35 mouse cellular contexts compared by ENCODE assay signal in genomic region chr11:116045173-116045572, GRCm38 (mm10).
"Had no signal": no experiment of that assay in that cellular context is flagged by ENCODE, and none has a peak within 500 bp of the region (broad histone marks: within the 10 kb centered on the region; RNA-seq: fewer than 3 reads in every experiment).

No protein-coding gene starts in this region.

- H3K27me3 ChIP-seq: heart, embryonic 12.5 days; heart, embryonic 13.5 days; heart, embryonic 15.5 days; hindbrain, embryonic 12.5 days; hindbrain, embryonic 13.5 days; hindbrain, embryonic 15.5 days; intestine, embryonic 15.5 days; kidney, embryonic 15.5 days had no signal

- H3K4me3 ChIP-seq: heart, embryonic 10.5 days; heart, embryonic 12.5 days; heart, embryonic 13.5 days; heart, embryonic 15.5 days; hindbrain, embryonic 10.5 days; hindbrain, embryonic 12.5 days; hindbrain, embryonic 13.5 days; hindbrain, embryonic 15.5 days; intestine, embryonic 15.5 days; kidney, embryonic 15.5 days; layer of hippocampus, adult 2 months; left cerebral cortex, adult 2 months had no signal

- H3K4me2 ChIP-seq: heart, embryonic 12.5 days; heart, embryonic 13.5 days; heart, embryonic 15.5 days; hindbrain, embryonic 12.5 days; hindbrain, embryonic 13.5 days; hindbrain, embryonic 14.5 days; hindbrain, embryonic 15.5 days; intestine, embryonic 15.5 days; kidney, embryonic 15.5 days had no signal

- H3K9me3 ChIP-seq: heart, embryonic 13.5 days; heart, embryonic 15.5 days; hindbrain, embryonic 12.5 days; hindbrain, embryonic 13.5 days; hindbrain, embryonic 15.5 days; intestine, embryonic 15.5 days; kidney, embryonic 15.5 days had no signal

- H3K4me1 ChIP-seq: heart, embryonic 12.5 days; hindbrain, embryonic 10.5 days; hindbrain, embryonic 12.5 days; hindbrain, embryonic 13.5 days; hindbrain, embryonic 15.5 days; intestine, embryonic 15.5 days; kidney, embryonic 15.5 days had no signal

- H3K27ac ChIP-seq: heart, embryonic 10.5 days; heart, embryonic 13.5 days; heart, embryonic 15.5 days; hindbrain, embryonic 10.5 days; hindbrain, embryonic 12.5 days; hindbrain, embryonic 13.5 days; hindbrain, embryonic 14.5 days; hindbrain, embryonic 15.5 days; hindbrain, postnatal 0 days; intestine, embryonic 15.5 days; kidney, embryonic 15.5 days; kidney, postnatal 0 days; layer of hippocampus, adult 2 months; left cerebral cortex, adult 2 months had no signal

- H3K9ac ChIP-seq: heart, embryonic 12.5 days; heart, embryonic 13.5 days; heart, embryonic 15.5 days; hindbrain, embryonic 12.5 days; hindbrain, embryonic 13.5 days; hindbrain, embryonic 14.5 days; hindbrain, embryonic 15.5 days; intestine, embryonic 15.5 days; kidney, embryonic 15.5 days had no signal

- DNase-seq: heart, postnatal 10 days; heart, postnatal 14 days; heart, postnatal 36 days; heart, postnatal 4 days; kidney, adult 11 months; kidney, adult 18-20 months; kidney, adult 2 months; kidney, adult 8-10 months; kidney, adult 9 months; kidney, postnatal 10 days; kidney, postnatal 14 days; kidney, postnatal 25 days; kidney, postnatal 36 days; kidney, postnatal 4 days; layer of hippocampus, adult 9-11 months; layer of hippocampus, postnatal 36 days had no signal

- ATAC-seq: hindbrain, embryonic 16.5 days; hindbrain, postnatal 0 days; inflammation-experienced regulatory T-cells, adult 6 months; intestine, embryonic 15.5 days; intestine, embryonic 16.5 days; intestine, postnatal 0 days had no signal
